Mouse (Mus musculus): ENCODE data around the gene Gm3012.
"Not testable (repeated sequence)": the region's sequence is repeated elsewhere in the genome, so short reads cannot be mapped to it uniquely, and the experiment has no call there.

The Gm3012 gene

GRCm38 (mm10) chr14:3634212-3634611 lies at the start of gene Gm3012:
Gene Gm3012, plus strand, starts transcription at chr14:3634512.
- not testable (repeated sequence) for DNase-seq (ENCODE audit: low spot score)

- DNase-seq (ENCODE audit: low spot score): not testable (repeated sequence)
Measured at GRCm38 (mm10) chr14:3651730-3652129, 17.4 kb downstream of the Gm3012 start, which contains the start of gene Gm3020. Gene Gm3020, plus strand, starts transcription at chr14:3652030.

- not testable (repeated sequence) for DNase-seq (ENCODE audit: low spot score)
Measured at GRCm38 (mm10) chr14:3688483-3688882, 54.2 kb downstream of the Gm3012 start, which contains the start of gene Gm3043. Gene Gm3043, plus strand, starts transcription at chr14:3688783.
